ENCODE assay signal across 11 mouse cellular contexts in the genomic region with DNA sequence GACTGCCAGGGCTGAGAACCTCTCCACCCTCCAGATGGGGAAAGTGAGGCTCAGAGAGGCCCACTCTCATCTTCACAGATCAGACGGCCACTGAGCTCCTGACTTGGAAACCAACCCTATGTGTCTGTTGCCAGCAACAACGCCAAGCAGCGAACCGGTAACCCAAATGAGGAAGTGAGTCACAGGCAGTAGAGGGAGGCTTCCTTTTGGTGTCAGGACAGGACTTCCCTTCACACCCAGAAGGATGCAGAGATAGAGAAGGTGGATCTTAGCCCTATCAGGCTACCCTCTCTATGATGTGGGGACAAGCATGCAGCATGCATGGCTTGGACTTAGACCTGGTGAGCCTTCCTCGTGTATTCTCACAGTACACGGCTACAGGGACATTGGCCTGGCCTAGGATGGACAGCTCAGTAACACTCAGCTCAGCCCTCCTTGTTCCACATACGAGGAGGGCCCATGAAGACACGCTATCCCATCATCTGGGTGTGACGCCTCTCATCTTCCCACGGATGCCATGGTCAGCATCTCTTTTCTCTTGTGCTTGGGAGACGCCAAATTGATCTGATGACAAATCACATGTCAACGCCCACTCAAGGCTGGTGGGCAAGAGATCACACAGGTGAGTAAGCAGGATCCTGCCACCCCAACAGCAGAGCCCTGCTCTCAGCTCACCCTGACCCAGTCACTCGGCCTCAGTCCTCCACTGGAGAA. TPM values are rescaled to one million over a fixed set of nuclear protein-coding genes. Genes with fewer than 3 reads are reported as not detected.
DNase-seq lines count a peak whose midpoint lies in the region; ATAC-seq and TF ChIP-seq lines count a peak whose summit lies in the region.
"Had no signal": no experiment of that assay in that cellular context is flagged by ENCODE, and none has a peak within 500 bp of the region (broad histone marks: within the 10 kb centered on the region; RNA-seq: fewer than 3 reads in every experiment).

No protein-coding gene starts in this region.

- TF ChIP-seq POLR2A in MEL (IDR thresholded peaks at IDR 0.05; ENCODE audit: control insufficient read depth in 1 of 2, insufficient read depth in 1 of 2, low read depth in 1 of 2, low read length in 2 of 2, poor library complexity in 1 of 2), result peak in 1 of 2 experiments; percentile 50; a peak in 1 of 4 replicates

- H3K9ac ChIP-seq in MEL (ENCODE audit: control insufficient read depth, low read depth, low read length, poor library complexity, severe bottlenecking), result peak overlapping the region; percentile 38
- H3K9ac ChIP-seq in liver, embryonic 14.5 days (replicated peaks), result no peak overlapping the region
- no peak overlapping the region for H3K9ac ChIP-seq in forebrain, embryonic 12.5 days
- H3K9ac ChIP-seq: hindbrain, embryonic 12.5 days had no signal

- H3K36me3 ChIP-seq in MEL (ENCODE audit: control insufficient read depth in 1 of 2, insufficient read depth in 2 of 2, low read length in 2 of 2), result peaks cover 0 to 30% of the 10 kb centered on the region in 2 experiments; a peak in 2 of 4 replicates
- H3K36me3 ChIP-seq in liver, embryonic 14.5 days (replicated peaks; ENCODE audit: control insufficient read depth, insufficient read depth, low read depth), result no peaks in the 10 kb centered on the region
- no peaks in the 10 kb centered on the region for H3K36me3 ChIP-seq in forebrain, embryonic 12.5 days (replicated peaks)
- H3K36me3 ChIP-seq: hindbrain, embryonic 12.5 days had no signal

- no peak for TF ChIP-seq RAD21 in MEL (IDR thresholded peaks at IDR 0.05; ENCODE audit: low read depth, low read length)

- H3K4me3 ChIP-seq in MEL (ENCODE audit: control insufficient read depth in 1 of 2, insufficient read depth in 1 of 2, low read depth in 2 of 2, low read length in 2 of 2), result peak overlapping the region in 1 of 2 experiments; percentile 1; a peak in 1 of 4 replicates
- no peak overlapping the region for H3K4me3 ChIP-seq in liver, embryonic 14.5 days (ENCODE audit: insufficient read depth in 1 of 2, low read depth in 2 of 2, low read length in 2 of 2)
- no peak overlapping the region for H3K4me3 ChIP-seq in forebrain, embryonic 12.5 days (replicated peaks)
- H3K4me3 ChIP-seq: hindbrain, embryonic 12.5 days had no signal

- ATAC-seq in liver, embryonic 14.5 days (ENCODE audit: insufficient read depth), result peak; percentile 25; the same call in 1 of the 2 replicates
- ATAC-seq in forebrain, embryonic 12.5 days (ENCODE audit: low FRiP score), result no peak
- ATAC-seq: Patski had no signal

- no peak overlapping the region for H3K4me2 ChIP-seq in liver, embryonic 14.5 days (ENCODE audit: low read depth)
- no peak overlapping the region for H3K4me2 ChIP-seq in forebrain, embryonic 12.5 days
- H3K4me2 ChIP-seq: hindbrain, embryonic 12.5 days had no signal

- WGBS in liver, embryonic 14.5 days (ENCODE audit: insufficient replicate concordance), result 41% methylated on average over 13 of the region's 13 CpGs
- WGBS in forebrain, embryonic 12.5 days, result 87% methylated on average over 13 of the region's 13 CpGs

- no peaks in the 10 kb centered on the region; the same call in 1 of the 2 replicates for H3K79me2 ChIP-seq in MEL (ENCODE audit: control insufficient read depth, insufficient read depth, low read length, poor library complexity)

- intact Hi-C loops in left cerebral cortex, postnatal 14 days (cut with DNase I), result no loop called here

- H3K9me3 ChIP-seq in MEL (replicated peaks; ENCODE audit: insufficient read depth, low read length), result no peaks in the 10 kb centered on the region
- H3K9me3 ChIP-seq in liver, embryonic 14.5 days (ENCODE audit: control insufficient read depth, low read length), result no peaks in the 10 kb centered on the region
- H3K9me3 ChIP-seq in forebrain, embryonic 12.5 days, result no peaks in the 10 kb centered on the region
- H3K9me3 ChIP-seq: hindbrain, embryonic 12.5 days had no signal

- DNase-seq in lung, adult 18-20 months, result peak; percentile 54 to 58
- DNase-seq in lung, postnatal 14 days, result no peak
- DNase-seq in MEL (ENCODE audit: low read depth, low spot score), result peak; percentile 95
- DNase-seq in liver, embryonic 14.5 days (ENCODE audit: low read depth in 3 of 3, low spot score in 3 of 3), result no peak
- peak; percentile 47 for DNase-seq in spleen, adult 12 weeks (ENCODE audit: low spot score)
- no peak for DNase-seq in left cerebral cortex, postnatal 14 days (ENCODE audit: low spot score in 2 of 2)
- no peak for DNase-seq in urinary bladder, postnatal 4 days (ENCODE audit: low spot score in 2 of 2)
- DNase-seq: right cerebral cortex, postnatal 4 days had no signal

- peak; percentile 80 to 88 for TF ChIP-seq EP300 in MEL (IDR thresholded peaks at IDR 0.05; ENCODE audit: low read depth in 1 of 2, low read length in 2 of 2)
- no peak for TF ChIP-seq EP300 in liver, embryonic 14.5 days (IDR thresholded peaks at IDR 0.05; ENCODE audit: low read depth)

- H3K27ac ChIP-seq in MEL (ENCODE audit: control insufficient read depth, low read depth, low read length), result peak overlapping the region; percentile 89
- no peak overlapping the region for H3K27ac ChIP-seq in liver, embryonic 14.5 days
- no peak overlapping the region for H3K27ac ChIP-seq in forebrain, embryonic 12.5 days
- H3K27ac ChIP-seq: hindbrain, embryonic 12.5 days had no signal

- peaks cover 0 to 43% of the 10 kb centered on the region in 2 experiments; a peak in 3 of 4 replicates for H3K4me1 ChIP-seq in MEL (ENCODE audit: control insufficient read depth in 1 of 2, insufficient read depth in 2 of 2, low read length in 2 of 2)
- peaks cover 8 to 13% of the 10 kb centered on the region in 2 experiments for H3K4me1 ChIP-seq in liver, embryonic 14.5 days (replicated peaks; ENCODE audit: control insufficient read depth in 2 of 2, insufficient read depth in 2 of 2, low read length in 1 of 2)
- no peaks in the 10 kb centered on the region for H3K4me1 ChIP-seq in forebrain, embryonic 12.5 days
- H3K4me1 ChIP-seq: hindbrain, embryonic 12.5 days had no signal

- no peak for TF ChIP-seq CTCF in MEL (IDR thresholded peaks at IDR 0.05 in 2 of 3, conservative IDR thresholded peaks at IDR 0.05 in 1 of 3; ENCODE audit: control insufficient read depth in 1 of 3, insufficient read depth in 1 of 3, low read depth in 2 of 3, low read length in 3 of 3, poor library complexity in 1 of 3, severe bottlenecking in 1 of 3)
- no peak for TF ChIP-seq CTCF in liver, embryonic 14.5 days (IDR thresholded peaks at IDR 0.05; ENCODE audit: low read depth)

- H3K27me3 ChIP-seq in MEL (ENCODE audit: control insufficient read depth in 1 of 2, insufficient read depth in 2 of 2, low read length in 2 of 2), result no peaks in the 10 kb centered on the region
- no peaks in the 10 kb centered on the region for H3K27me3 ChIP-seq in liver, embryonic 14.5 days (ENCODE audit: control insufficient read depth, insufficient read depth, low read length)
- no peaks in the 10 kb centered on the region for H3K27me3 ChIP-seq in forebrain, embryonic 12.5 days
- H3K27me3 ChIP-seq: hindbrain, embryonic 12.5 days; Patski had no signal

TF ChIP-seq in MEL, 35 proteins besides CTCF, POLR2A, EP300 and RAD21 (continues in another document):
- TF ChIP-seq USF2 (IDR thresholded peaks at IDR 0.05; ENCODE audit: borderline replicate concordance in 1 of 2, insufficient read depth in 1 of 2, low read depth in 1 of 2, low read length in 2 of 2) (no peak), ZC3H11A (IDR thresholded peaks at IDR 0.05; ENCODE audit: low read depth, low read length) (no peak), KAT2A (conservative IDR thresholded peaks at IDR 0.05; ENCODE audit: low read depth, low read length) (no peak), TCF12 (IDR thresholded peaks at IDR 0.05; ENCODE audit: low read depth, low read length) (peak; percentile 58; the same call in 1 of the 2 replicates), SMC3 (IDR thresholded peaks at IDR 0.05; ENCODE audit: low read depth, low read length) (no peak), MEF2A (IDR thresholded peaks at IDR 0.05; ENCODE audit: extremely low read depth, insufficient replicate concordance, low read depth, low read length, poor library complexity, severe bottlenecking) (no peak), POLR2AphosphoS2 (IDR thresholded peaks at IDR 0.05; ENCODE audit: low read length) (no peak), MAX (IDR thresholded peaks at IDR 0.05; ENCODE audit: low read length) (peak; percentile 87), E2F4 (IDR thresholded peaks at IDR 0.05; ENCODE audit: borderline replicate concordance, low read depth, low read length) (no peak), RCOR1 (IDR thresholded peaks at IDR 0.05; ENCODE audit: low read depth, low read length) (no peak; the same call in 1 of the 2 replicates), ETS1 (IDR thresholded peaks at IDR 0.05; ENCODE audit: low read depth, low read length) (peak; percentile 70; the same call in 1 of the 2 replicates), JUND (IDR thresholded peaks at IDR 0.05; ENCODE audit: low read depth, low read length) (no peak), TBP (IDR thresholded peaks at IDR 0.05; ENCODE audit: low read depth, low read length) (peak; percentile 53; the same call in 1 of the 2 replicates), MYC (IDR thresholded peaks at IDR 0.05; ENCODE audit: low read depth, low read length) (peak; percentile 89), USF1 (IDR thresholded peaks at IDR 0.05; ENCODE audit: low read depth, low read length) (no peak), NELFE (IDR thresholded peaks at IDR 0.05; ENCODE audit: low read depth, low read length) (no peak), MYB (IDR thresholded peaks at IDR 0.05; ENCODE audit: low read depth, low read length) (peak; percentile 45; the same call in 1 of the 2 replicates)

RNA-seq across cellular contexts. Expression of gene Syne3, which starts 18.7 kb away (rescaled TPM):
- total RNA-seq in MEL (2012; rRNA removed), result 4.9 and 7.9 TPM in 2 replicates
- polyA plus RNA-seq in MEL (2012; ENCODE audit: insufficient read depth in 1 of 2, insufficient read length in 2 of 2, low read depth in 1 of 2, low replicate concordance in 2 of 2, missing spikeins in 1 of 2), result 10 to 100 TPM in 1 of 2 experiments, not detected in 1; 10.7 TPM
- 1.7 and 2.2 TPM in 2 replicates for polyA plus RNA-seq in liver, embryonic 14.5 days (2012; rRNA removed)
- 1.6 and 1.7 TPM in 2 replicates for polyA plus RNA-seq in liver, embryonic 14.5 days (2014; fragmentation: Nextera tagmentation; extraction: Ambion mirVana)
- polyA plus RNA-seq in forebrain, embryonic 12.5 days (2016; fragmentation: Nextera tagmentation; extraction: Ambion mirVana), result 0.13 and 0.14 TPM in 2 replicates
- total RNA-seq in left cerebral cortex, postnatal 14 days (2021), result 1 to 10 TPM; 1.1 to 1.4 TPM

RNA-seq across cellular contexts. Expression of gene Glrx5, which starts 41.6 kb away (rescaled TPM):
- total RNA-seq in MEL (2012; rRNA removed), result 95.8 and 108 TPM in 2 replicates
- 100 to 1,000 TPM in 1 of 2 experiments, not detected in 1; 291 TPM for polyA plus RNA-seq in MEL (2012; ENCODE audit: insufficient read depth in 1 of 2, insufficient read length in 2 of 2, low read depth in 1 of 2, low replicate concordance in 2 of 2, missing spikeins in 1 of 2)
- 93.7 and 238 TPM in 2 replicates for polyA plus RNA-seq in liver, embryonic 14.5 days (2012; rRNA removed)
- polyA plus RNA-seq in liver, embryonic 14.5 days (2014; fragmentation: Nextera tagmentation; extraction: Ambion mirVana), result 622 and 681 TPM in 2 replicates
- polyA plus RNA-seq in forebrain, embryonic 12.5 days (2016; fragmentation: Nextera tagmentation; extraction: Ambion mirVana), result 158 and 173 TPM in 2 replicates
- total RNA-seq in left cerebral cortex, postnatal 14 days (2021), result 10 to 100 TPM; 62.5 to 64.1 TPM

Comparison
In these comparisons a context has a peak if more than half of its experiments do, and no peak if none do; other contexts are left out.
1. DNase-seq: peak in lung, adult 18-20 months (2 of 2), MEL (single experiment) and spleen, adult 12 weeks (single experiment); none in lung, postnatal 14 days (single experiment), liver, embryonic 14.5 days (0 of 3), left cerebral cortex, postnatal 14 days (0 of 2) and urinary bladder, postnatal 4 days (0 of 2).